Mouse (Mus musculus): ENCODE data around the gene Lmod3.

Gene Lmod3

DNA sequence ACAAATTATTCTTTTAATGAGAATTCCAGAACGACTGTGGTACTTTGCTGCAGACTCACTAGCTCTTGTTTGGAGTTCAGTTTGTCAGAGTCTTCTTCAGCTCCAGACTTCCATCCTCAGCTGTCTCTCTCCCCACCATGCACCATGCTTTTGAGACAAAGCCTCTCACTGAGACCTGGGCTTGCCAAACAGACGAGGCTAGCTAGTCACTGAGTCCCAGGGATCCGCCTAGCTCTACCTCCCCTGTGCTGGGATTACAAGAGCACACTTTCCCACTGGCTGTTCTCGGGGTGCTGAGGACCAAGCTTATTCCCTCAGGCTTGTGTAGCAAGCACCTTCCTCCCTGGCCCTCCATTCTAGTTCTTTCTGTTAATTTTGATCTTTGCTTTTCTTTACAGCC is 29.0 kb downstream of the Lmod3 start:
- no peak for DNase-seq

GRCm38 (mm10) chr6:97222931-97223467 is 29.6 kb downstream of the Lmod3 start:
- DNase-seq: no peak

- no peak for DNase-seq
Measured at GRCm38 (mm10) chr6:97222321-97222720, 30.2 kb downstream of the Lmod3 start.

- DNase-seq: no peak
Measured at GRCm38 (mm10) chr6:97221205-97222025, 31.1 kb downstream of the Lmod3 start.

GRCm38 (mm10) chr6:97220672-97221071 is 31.9 kb downstream of the Lmod3 start:
- DNase-seq: no peak

- DNase-seq: no peak
Measured at GRCm38 (mm10) chr6:97216154-97216821, 36.3 kb downstream of the Lmod3 start.

DNA sequence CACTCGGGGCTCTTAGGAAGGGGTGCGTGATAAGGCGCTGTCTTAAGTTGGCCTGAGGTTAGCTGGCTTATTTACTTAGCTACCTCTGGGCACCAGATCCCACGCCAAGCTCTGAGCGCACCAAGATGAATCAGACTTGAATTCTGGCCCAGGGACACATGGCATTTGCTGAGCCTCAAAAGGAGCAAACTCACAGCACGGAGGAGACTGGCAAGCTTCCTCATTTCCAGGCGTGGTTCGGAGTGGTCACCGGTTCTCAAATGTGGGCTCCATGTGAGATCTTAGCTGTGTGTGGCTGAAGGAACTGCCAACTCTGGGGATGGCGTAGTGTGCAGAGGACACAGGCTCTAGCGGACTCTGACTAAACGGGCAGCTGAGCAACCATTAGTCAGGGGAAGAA is 40.6 kb downstream of the Lmod3 start:
- DNase-seq: peak; percentile 55

DNA sequence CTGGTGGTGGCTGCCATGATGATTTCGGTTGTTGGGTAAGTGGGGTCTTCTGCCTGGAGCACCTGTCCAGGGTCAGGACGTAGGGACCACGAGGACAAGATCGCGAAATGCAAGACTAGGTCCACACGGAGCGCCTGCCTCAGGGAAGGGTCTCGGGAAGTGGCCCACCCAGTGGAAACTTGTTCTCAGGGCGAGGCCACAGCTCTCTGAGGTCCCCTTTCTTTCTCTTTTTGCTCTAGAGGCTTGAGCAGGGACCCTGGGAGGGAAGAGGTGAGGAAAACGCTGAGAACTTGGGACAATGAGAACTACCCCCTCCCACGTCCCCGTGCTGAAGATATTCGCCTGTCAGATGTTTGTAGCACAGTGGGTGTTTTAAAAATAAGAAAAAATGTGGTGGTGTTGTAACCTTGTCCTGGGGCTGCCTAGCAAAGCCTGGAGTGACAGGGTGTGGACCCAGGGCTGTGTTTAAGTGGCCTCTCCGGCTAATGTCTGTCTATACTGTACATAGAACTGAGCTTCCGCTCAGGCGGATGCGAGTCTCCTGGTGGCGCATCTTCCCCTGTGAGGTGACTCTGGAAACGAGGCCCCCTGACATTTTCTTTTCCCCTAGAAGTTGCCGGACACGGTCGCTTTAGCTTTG is 41.5 kb downstream of the Lmod3 start:
- DNase-seq: no peak

DNA sequence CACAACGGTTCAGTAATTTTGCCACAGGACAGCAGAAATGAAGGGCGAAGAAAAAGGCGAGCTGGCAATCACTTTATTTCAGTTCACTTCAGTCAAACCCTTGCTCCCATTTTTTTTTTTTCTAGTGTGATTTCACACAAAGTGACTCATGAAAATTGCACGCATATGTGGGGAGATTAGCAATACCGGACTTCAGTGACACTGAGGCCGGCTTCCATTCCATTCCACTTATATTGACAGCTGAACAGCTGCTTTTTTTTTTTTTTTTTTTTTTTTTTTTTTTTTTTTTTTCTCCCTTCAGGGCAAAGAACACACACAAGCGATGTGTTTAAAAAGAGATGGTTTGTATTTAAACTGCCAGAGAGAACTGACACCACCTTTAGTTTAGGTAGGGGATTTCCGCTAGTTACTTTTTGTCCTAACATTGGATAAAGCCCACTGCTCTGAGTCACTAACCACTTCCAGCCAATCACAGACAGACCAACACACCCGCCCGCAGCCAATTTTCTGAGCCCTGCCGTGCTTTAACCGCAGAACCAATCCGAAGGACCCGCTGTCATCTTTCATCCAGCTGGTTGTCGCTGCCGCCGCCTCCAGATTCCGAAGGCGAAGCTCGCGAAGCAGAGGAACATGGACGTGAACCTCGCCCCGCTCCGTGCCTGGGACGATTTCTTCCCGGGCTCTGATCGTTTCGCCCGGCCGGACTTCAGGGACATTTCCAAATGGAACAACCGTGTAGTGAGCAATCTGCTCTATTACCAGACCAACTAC is 42.2 kb downstream of the Lmod3 start, which contains the start of gene Arl6ip5:
TSS of gene Arl6ip5 (plus strand) at position 499 of the 771 bp plus-strand sequence.
- peak; percentile 76 for DNase-seq

GRCm38 (mm10) chr6:97209751-97210150 is 42.8 kb downstream of the Lmod3 start:
- DNase-seq: no peak

GRCm38 (mm10) chr6:97209201-97209600 is 43.4 kb downstream of the Lmod3 start:
- no peak for DNase-seq

- no peak for DNase-seq
Measured at GRCm38 (mm10) chr6:97208406-97208805, 44.2 kb downstream of the Lmod3 start.

GRCm38 (mm10) chr6:97207085-97207484 is 45.5 kb downstream of the Lmod3 start:
- DNase-seq: no peak

- DNase-seq: peak; percentile 100
Measured at GRCm38 (mm10) chr6:97205439-97205885, 47.1 kb downstream of the Lmod3 start, which contains the start of gene Uba3. TSS of gene Uba3 (minus strand) at chr6:97205647.

GRCm38 (mm10) chr6:97204952-97205351 is 47.6 kb downstream of the Lmod3 start:
- peak; percentile 65 for DNase-seq

- no peak for DNase-seq
Measured at GRCm38 (mm10) chr6:97204252-97204869, 48.2 kb downstream of the Lmod3 start.

DNA sequence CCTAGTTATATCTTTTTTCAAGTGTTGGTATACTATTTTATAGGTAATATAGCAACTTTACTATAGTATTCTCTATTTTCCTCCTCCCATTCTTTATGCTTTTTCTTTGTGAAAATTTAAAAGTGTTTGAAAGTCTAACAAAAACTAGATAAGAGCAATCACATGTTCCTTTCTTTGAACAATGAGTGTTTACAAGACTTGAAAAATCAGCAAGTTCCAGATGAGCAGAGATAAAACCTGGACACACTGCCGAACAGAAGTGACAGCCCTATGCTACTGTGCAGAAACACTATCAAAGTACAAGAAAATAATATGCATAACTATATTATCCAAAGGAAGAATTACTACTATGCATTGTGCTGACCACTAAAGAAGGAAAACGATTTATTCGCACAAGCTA is 50.1 kb downstream of the Lmod3 start:
- DNase-seq: no peak

GRCm38 (mm10) chr6:97200437-97200836 is 52.1 kb downstream of the Lmod3 start:
- DNase-seq: no peak
